Mouse (Mus musculus): ENCODE measurements around the gene Cd164l2.

- TF ChIP-seq EP300 (IDR thresholded peaks at IDR 0.05; ENCODE audit: insufficient read depth, low read depth, low read length) (no peak), CTCF (IDR thresholded peaks at IDR 0.05; ENCODE audit: low read depth, low read length) (no peak)
Measured at GRCm38 (mm10) chr4:133175274-133175673, 36.7 kb upstream of the Cd164l2 start.

All from ES-Bruce4 (cell line).